Comparison of ENCODE assay signal across 14 mouse cellular contexts in the genomic region with DNA sequence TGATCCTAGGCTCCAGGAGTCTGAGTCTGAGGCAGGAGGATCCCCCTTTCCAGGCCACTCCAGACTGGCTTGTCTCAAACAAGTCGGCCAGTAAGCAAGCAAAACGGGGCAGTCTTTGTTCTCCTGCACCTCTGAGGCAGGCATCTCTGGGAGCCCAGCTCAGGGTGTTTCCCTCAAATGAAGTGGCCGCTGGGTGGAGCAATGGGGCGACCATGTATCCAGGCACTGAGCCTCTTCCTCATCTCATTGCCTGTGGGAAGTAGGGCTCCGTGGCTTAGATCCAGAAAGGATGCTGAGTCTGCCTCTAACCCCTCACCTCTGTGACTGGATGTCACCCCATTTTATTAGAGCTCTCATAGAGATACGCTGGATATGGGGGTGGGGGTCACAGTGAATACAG. TPM values are rescaled to one million over a fixed set of nuclear protein-coding genes. Genes with fewer than 3 reads are reported as not detected.
DNase-seq lines count a peak whose midpoint lies in the region; ATAC-seq and TF ChIP-seq lines count a peak whose summit lies in the region.
"Had no signal": no experiment of that assay in that cellular context is flagged by ENCODE, and none has a peak within 500 bp of the region (broad histone marks: within the 10 kb centered on the region; RNA-seq: fewer than 3 reads in every experiment).

No protein-coding gene starts in this region.

- no peak overlapping the region for H3K9ac ChIP-seq in kidney, postnatal 0 days (ENCODE audit: low read depth, low read length)
- no peak overlapping the region for H3K9ac ChIP-seq in liver, embryonic 15.5 days
- H3K9ac ChIP-seq: heart, embryonic 15.5 days had no signal

- H3K4me3 ChIP-seq in kidney, postnatal 0 days (replicated peaks; ENCODE audit: low read depth, low read length): no peak overlapping the region
- H3K4me3 ChIP-seq in C2C12 (ENCODE audit: insufficient read depth, poor library complexity, severe bottlenecking): no peak overlapping the region
- H3K4me3 ChIP-seq in liver, embryonic 15.5 days (replicated peaks): no peak overlapping the region
- H3K4me3 ChIP-seq: erythroblast, embryonic 14.5 days; heart, embryonic 15.5 days had no signal

- no peaks in the 10 kb centered on the region for H3K9me3 ChIP-seq in kidney, postnatal 0 days (replicated peaks; ENCODE audit: low read length)
- H3K9me3 ChIP-seq in liver, embryonic 15.5 days (replicated peaks): no peaks in the 10 kb centered on the region
- H3K9me3 ChIP-seq: heart, embryonic 15.5 days had no signal

- TF ChIP-seq CTCF in kidney, postnatal 0 days (IDR thresholded peaks at IDR 0.05; ENCODE audit: low read depth): peak; percentile 44
- TF ChIP-seq CTCF in C2C12 (IDR thresholded peaks at IDR 0.05; ENCODE audit: control insufficient read depth, insufficient read depth, insufficient read length): peak; percentile 11

- H3K27ac ChIP-seq in kidney, postnatal 0 days: no peak overlapping the region
- no peak overlapping the region for H3K27ac ChIP-seq in liver, embryonic 15.5 days (replicated peaks)
- H3K27ac ChIP-seq: heart, embryonic 15.5 days had no signal

- no peaks in the 10 kb centered on the region for H3K79me3 ChIP-seq in C2C12 (ENCODE audit: low read depth)

- no peak overlapping the region for H3ac ChIP-seq in C2C12 (ENCODE audit: control insufficient read depth, insufficient read length, low read depth)

- 0 out of 2 replicates have a peak, but pooled peaks cover 2% of the 10 kb centered on the region for H3K4me1 ChIP-seq in kidney, postnatal 0 days (replicated peaks; ENCODE audit: insufficient read depth, low read length)
- H3K4me1 ChIP-seq in liver, embryonic 15.5 days (replicated peaks): peaks cover 16% of the 10 kb centered on the region; the same call in 1 of the 2 replicates

- H3K36me3 ChIP-seq in kidney, postnatal 0 days (ENCODE audit: insufficient read depth, low read length): no peaks in the 10 kb centered on the region
- H3K36me3 ChIP-seq in C2C12 (ENCODE audit: control insufficient read depth, insufficient read depth): no peaks in the 10 kb centered on the region
- no peaks in the 10 kb centered on the region for H3K36me3 ChIP-seq in liver, embryonic 15.5 days (replicated peaks)
- H3K36me3 ChIP-seq: heart, embryonic 15.5 days had no signal

- 28% methylated on average over 6 of the region's 6 CpGs for WGBS in kidney, postnatal 0 days
- WGBS in liver, embryonic 15.5 days (ENCODE audit: insufficient replicate concordance): 22% methylated on average over 6 of the region's 6 CpGs

- no peaks in the 10 kb centered on the region for H3K79me2 ChIP-seq in C2C12 (ENCODE audit: control insufficient read depth, insufficient read depth)

- no peaks in the 10 kb centered on the region for H3K27me3 ChIP-seq in kidney, postnatal 0 days (ENCODE audit: insufficient read depth, low read length)
- H3K27me3 ChIP-seq in C2C12 (ENCODE audit: control insufficient read depth, insufficient read depth, insufficient read length): peaks cover 25% of the 10 kb centered on the region
- no peaks in the 10 kb centered on the region for H3K27me3 ChIP-seq in liver, embryonic 15.5 days

- peak; percentile 55 to 56 for DNase-seq in cerebellum, postnatal 10 days
- DNase-seq in kidney, postnatal 0 days (ENCODE audit: low spot score): no peak
- no peak for DNase-seq in kidney, adult 8-10 months
- DNase-seq in gastrocnemius, postnatal 4 days (ENCODE audit: low spot score in 2 of 2): no peak
- no peak for DNase-seq in cerebellum, adult 11-12 months
- DNase-seq: gastrocnemius, postnatal 25 days; layer of hippocampus, adult 9-11 months; right cerebral cortex, postnatal 4 days had no signal

- no peak overlapping the region for H3K4me2 ChIP-seq in kidney, postnatal 0 days (ENCODE audit: low read length)
- peak overlapping the region; percentile 42 for H3K4me2 ChIP-seq in liver, embryonic 15.5 days
- H3K4me2 ChIP-seq: heart, embryonic 15.5 days had no signal

- ATAC-seq in cerebellum, adult (ENCODE audit: insufficient number of reproducible peaks, low FRiP score, low TSS enrichment): no peak
- no peak for ATAC-seq in kidney, postnatal 0 days (replicated peaks; ENCODE audit: low FRiP score, low read depth)
- no peak for ATAC-seq in liver, embryonic 15.5 days (ENCODE audit: insufficient read depth)

TF ChIP-seq in C2C12, 6 proteins besides CTCF, POLR2A, EP300 and RAD21:
- TF ChIP-seq MYOG (IDR thresholded peaks at IDR 0.05; ENCODE audit: control insufficient read depth, extremely low read depth, insufficient read length) (no peak), CEBPB (IDR thresholded peaks at IDR 0.05; ENCODE audit: low read depth) (no peak), FOSL1 (IDR thresholded peaks at IDR 0.05; ENCODE audit: insufficient read depth, low read length, poor library complexity, severe bottlenecking) (no peak), USF1 (IDR thresholded peaks at IDR 0.05; ENCODE audit: low read depth) (no peak), MAX (IDR thresholded peaks at IDR 0.05) (no peak), MYOD1 (IDR thresholded peaks at IDR 0.05; ENCODE audit: control insufficient read depth, insufficient read length, low read depth) (no peak)
TF ChIP-seq in C2C12: peak in this region for 0.

RNA-seq across cellular contexts. Expression of a gene that starts 1.6 kb away (rescaled TPM):
- polyA plus RNA-seq in kidney, postnatal 0 days (2015; fragmentation: Nextera tagmentation; extraction: Ambion mirVana): 0.10 and 0.24 TPM in 2 replicates
- 0.06 TPM for polyA plus RNA-seq in C2C12 (2012; fragmentation: generic; extraction: Trizol)
- polyA plus RNA-seq in liver, embryonic 15.5 days (2015; fragmentation: Nextera tagmentation; extraction: Ambion mirVana): 22.0 and 29.2 TPM in 2 replicates
- total RNA-seq in gastrocnemius, postnatal 4 days (2021): under 1 TPM in 1 of 2 experiments, not detected in 1; 0.62 TPM
- total RNA-seq: gastrocnemius, postnatal 25 days; megakaryocyte-erythroid progenitor cell, adult 5-6 weeks had no signal

RNA-seq across cellular contexts. Expression of a gene that starts 28.3 kb away (rescaled TPM):
- polyA plus RNA-seq in kidney, postnatal 0 days (2015; fragmentation: Nextera tagmentation; extraction: Ambion mirVana): 0.55 and 1.1 TPM in 2 replicates
- 0.01 TPM for polyA plus RNA-seq in C2C12 (2012; fragmentation: generic; extraction: Trizol)
- polyA plus RNA-seq in liver, embryonic 15.5 days (2015; fragmentation: Nextera tagmentation; extraction: Ambion mirVana): 0.58 and 1.1 TPM in 2 replicates
- total RNA-seq in gastrocnemius, postnatal 4 days (2021): under 1 TPM; 0.16 to 0.20 TPM
- total RNA-seq: gastrocnemius, postnatal 25 days had no signal

RNA-seq across cellular contexts. Expression of a gene that starts 38.4 kb away (rescaled TPM):
- 44.8 and 47.8 TPM in 2 replicates for polyA plus RNA-seq in kidney, postnatal 0 days (2015; fragmentation: Nextera tagmentation; extraction: Ambion mirVana)
- polyA plus RNA-seq in C2C12 (2012; fragmentation: generic; extraction: Trizol): 228 TPM
- polyA plus RNA-seq in liver, embryonic 15.5 days (2015; fragmentation: Nextera tagmentation; extraction: Ambion mirVana): 4.5 and 4.6 TPM in 2 replicates
- total RNA-seq in gastrocnemius, postnatal 4 days (2021): 10 to 100 TPM; 83.5 to 85.4 TPM
- total RNA-seq: megakaryocyte-erythroid progenitor cell, adult 5-6 weeks had no signal

Comparison
In these comparisons a context has a peak if more than half of its experiments do, and no peak if none do; other contexts are left out.
1. DNase-seq: peak in cerebellum, postnatal 10 days (2 of 2); none in kidney, postnatal 0 days (single experiment), kidney, adult 8-10 months (0 of 2), gastrocnemius, postnatal 4 days (0 of 2) and cerebellum, adult 11-12 months (single experiment).
2. RNA of a gene that starts 1.6 kb away (polyA plus RNA-seq): 22.0 to 29.2 TPM in liver, embryonic 15.5 days; 0.10 to 0.24 TPM in kidney, postnatal 0 days and 0.06 TPM in C2C12 (single experiment); every median in the first group is over 10 times any median in the second.